Mouse (Mus musculus) ES-E14 (cell line): ENCODE measurements at regions not wholly inside any gene's neighbourhood (a gene's known extent, or its start where the extent isn't known, plus 50 kb on each side); places are given as distances from the start of the nearest gene placed in this dataset.

Experiments used
- CHD2 ChIP-seq: IDR thresholded peaks from 2 replicates; pipeline ENCODE4 v1.6.1; 2014; ENCODE audit warnings: mild to moderate bottlenecking, low read depth, low read length, inconsistent platforms
- HCFC1 ChIP-seq: IDR thresholded peaks from 2 replicates; pipeline ENCODE4 v1.6.1; 2012; ENCODE audit warnings: low read length, inconsistent platforms, borderline replicate concordance; ENCODE audit not compliant: insufficient read depth
- MAFK ChIP-seq: IDR thresholded peaks from 2 replicates; pipeline ENCODE4 v1.6.1; 2014; ENCODE audit warnings: mild to moderate bottlenecking, low read depth, low read length, inconsistent platforms; ENCODE audit not compliant: insufficient read depth
- ZC3H11A ChIP-seq: IDR thresholded peaks from 2 replicates; pipeline ENCODE4 v1.6.1; 2012; ENCODE audit warnings: low read depth, mild to moderate bottlenecking, inconsistent platforms, low read length, borderline replicate concordance

DNA sequence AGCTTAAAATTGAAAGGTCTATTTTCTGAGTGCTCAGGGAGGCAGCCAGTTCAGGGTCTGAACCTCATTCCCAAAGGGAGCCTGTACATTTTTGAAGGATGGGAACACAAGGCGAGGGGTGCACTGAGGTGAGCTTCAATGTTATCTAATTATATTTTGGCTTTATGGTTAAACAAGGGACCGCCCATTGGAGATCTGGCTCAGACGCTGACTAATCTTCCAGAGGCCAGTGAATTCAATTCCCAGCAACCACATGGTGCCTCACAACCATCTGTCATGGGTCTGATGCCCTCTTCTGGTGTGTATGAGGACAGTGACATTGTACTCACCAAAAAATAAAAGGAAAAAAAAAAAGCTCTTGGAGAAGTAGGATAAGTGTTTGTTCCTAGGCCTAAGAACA lies 78.7 kb downstream of the Cavin2 start:
- TF ChIP-seq HCFC1 (no peak), CHD2 (no peak), ZC3H11A (no peak), MAFK (no peak)
